Mouse (Mus musculus): Measurements from ENCODE around the gene Tox3. TPM values are rescaled to one million over a fixed set of nuclear protein-coding genes. Genes with fewer than 3 reads are reported as not detected.

Tox3 gene
- polyA plus RNA-seq (2015; fragmentation: Nextera tagmentation; extraction: Ambion mirVana): 2.0 and 2.1 TPM in 2 replicates

- no peaks in the 10 kb centered on the region for H3K9me3 ChIP-seq (ENCODE audit: control insufficient read depth)
- ATAC-seq: peak; percentile 71
- H3K9ac ChIP-seq (ENCODE audit: low read depth, low read length): peak within 1 kb of the TSS; percentile 53
- TF ChIP-seq CTCF (IDR thresholded peaks at IDR 0.05; ENCODE audit: low read depth): no peak
- peak within 1 kb of the TSS; percentile 98 for H3K4me2 ChIP-seq (replicated peaks; ENCODE audit: low read depth)
- 5% methylated on average over 40 of the region's 89 CpGs for WGBS
- peak within 1 kb of the TSS; percentile 28; the same call in 1 of the 2 replicates for H3K27ac ChIP-seq (ENCODE audit: low read depth, low read length)
- H3K4me1 ChIP-seq (replicated peaks; ENCODE audit: control insufficient read depth, insufficient read depth, low read length): no peaks in the 10 kb centered on the region
- peak within 1 kb of the TSS; percentile 67 for H3K4me3 ChIP-seq (ENCODE audit: low read depth, low read length)
- peaks cover 3% of the 10 kb centered on the region; the same call in 1 of the 2 replicates for H3K27me3 ChIP-seq (replicated peaks; ENCODE audit: control insufficient read depth, insufficient read depth, low read length)
- H3K36me3 ChIP-seq (ENCODE audit: control insufficient read depth, insufficient read depth): no peaks in the 10 kb centered on the region
Observed at GRCm38 (mm10) chr8:90348178-90348925, at the start of gene Tox3. Gene Tox3 (minus strand): TSS chr8:90348343.

GRCm38 (mm10) chr8:90392643-90393042, 44.5 kb upstream of the Tox3 start:
- Histone ChIP-seq H3K4me1 (replicated peaks; ENCODE audit: control insufficient read depth, insufficient read depth, low read length) (no peaks in the 10 kb centered on the region), H3K36me3 (ENCODE audit: control insufficient read depth, insufficient read depth) (no peaks in the 10 kb centered on the region), H3K27ac (ENCODE audit: low read depth, low read length) (no peak overlapping the region), H3K9me3 (ENCODE audit: control insufficient read depth) (no peaks in the 10 kb centered on the region), H3K27me3 (replicated peaks; ENCODE audit: control insufficient read depth, insufficient read depth, low read length) (no peaks in the 10 kb centered on the region), H3K4me3 (ENCODE audit: low read depth, low read length) (no peak overlapping the region), H3K9ac (ENCODE audit: low read depth, low read length) (no peak overlapping the region), H3K4me2 (replicated peaks; ENCODE audit: low read depth) (no peak overlapping the region)
- no peak for TF ChIP-seq CTCF (IDR thresholded peaks at IDR 0.05; ENCODE audit: low read depth)
- ATAC-seq: no peak
- 85% methylated on average over 2 of the region's 2 CpGs for WGBS

- no peak for TF ChIP-seq CTCF (IDR thresholded peaks at IDR 0.05; ENCODE audit: low read depth)
- H3K27me3 ChIP-seq (replicated peaks; ENCODE audit: control insufficient read depth, insufficient read depth, low read length): no peaks in the 10 kb centered on the region
- H3K27ac ChIP-seq (ENCODE audit: low read depth, low read length): no peak overlapping the region
- H3K9ac ChIP-seq (ENCODE audit: low read depth, low read length): no peak overlapping the region
- H3K36me3 ChIP-seq (ENCODE audit: control insufficient read depth, insufficient read depth): no peaks in the 10 kb centered on the region
- ATAC-seq: no peak
- no peaks in the 10 kb centered on the region for H3K9me3 ChIP-seq (ENCODE audit: control insufficient read depth)
- no peak overlapping the region for H3K4me3 ChIP-seq (ENCODE audit: low read depth, low read length)
- H3K4me1 ChIP-seq (replicated peaks; ENCODE audit: control insufficient read depth, insufficient read depth, low read length): no peaks in the 10 kb centered on the region
- H3K4me2 ChIP-seq (replicated peaks; ENCODE audit: low read depth): no peak overlapping the region
- 41% methylated on average over 3 of the region's 3 CpGs for WGBS
Observed at GRCm38 (mm10) chr8:90391483-90392074, 43.4 kb upstream of the Tox3 start.

- Histone ChIP-seq H3K36me3 (ENCODE audit: control insufficient read depth, insufficient read depth) (no peaks in the 10 kb centered on the region), H3K9ac (ENCODE audit: low read depth, low read length) (no peak overlapping the region), H3K4me3 (ENCODE audit: low read depth, low read length) (no peak overlapping the region), H3K27ac (ENCODE audit: low read depth, low read length) (no peak overlapping the region), H3K4me1 (replicated peaks; ENCODE audit: control insufficient read depth, insufficient read depth, low read length) (no peaks in the 10 kb centered on the region), H3K4me2 (replicated peaks; ENCODE audit: low read depth) (no peak overlapping the region), H3K27me3 (replicated peaks; ENCODE audit: control insufficient read depth, insufficient read depth, low read length) (no peaks in the 10 kb centered on the region), H3K9me3 (ENCODE audit: control insufficient read depth) (no peaks in the 10 kb centered on the region)
- ATAC-seq: no peak
- 88% methylated on average over 1 of the region's 1 CpGs for WGBS
- no peak for TF ChIP-seq CTCF (IDR thresholded peaks at IDR 0.05; ENCODE audit: low read depth)
Observed at GRCm38 (mm10) chr8:90390827-90391226, 42.7 kb upstream of the Tox3 start.

- ATAC-seq: peak; percentile 83
- no peak overlapping the region for H3K27ac ChIP-seq (ENCODE audit: low read depth, low read length)
- 49% methylated on average over 6 of the region's 6 CpGs for WGBS
Observed at GRCm38 (mm10) chr8:90379064-90379463, 30.9 kb upstream of the Tox3 start.

GRCm38 (mm10) chr8:90378036-90378435, 29.9 kb upstream of the Tox3 start:
- 73% methylated on average over 3 of the region's 3 CpGs for WGBS
- ATAC-seq: peak; percentile 72
- H3K4me3 ChIP-seq (ENCODE audit: low read depth, low read length): no peak overlapping the region
- H3K4me1 ChIP-seq (replicated peaks; ENCODE audit: control insufficient read depth, insufficient read depth, low read length): no peaks in the 10 kb centered on the region
- no peaks in the 10 kb centered on the region for H3K9me3 ChIP-seq (ENCODE audit: control insufficient read depth)
- no peak for TF ChIP-seq CTCF (IDR thresholded peaks at IDR 0.05; ENCODE audit: low read depth)
- H3K27me3 ChIP-seq (replicated peaks; ENCODE audit: control insufficient read depth, insufficient read depth, low read length): no peaks in the 10 kb centered on the region
- no peak overlapping the region for H3K9ac ChIP-seq (ENCODE audit: low read depth, low read length)
- H3K4me2 ChIP-seq (replicated peaks; ENCODE audit: low read depth): no peak overlapping the region
- H3K27ac ChIP-seq (ENCODE audit: low read depth, low read length): no peak overlapping the region
- H3K36me3 ChIP-seq (ENCODE audit: control insufficient read depth, insufficient read depth): no peaks in the 10 kb centered on the region

More at GRCm38 (mm10) chr8:90379064-90379463, 30.9 kb upstream of the Tox3 start:
- no peaks in the 10 kb centered on the region for H3K4me1 ChIP-seq (replicated peaks; ENCODE audit: control insufficient read depth, insufficient read depth, low read length)
- no peak overlapping the region for H3K4me3 ChIP-seq (ENCODE audit: low read depth, low read length)
- H3K4me2 ChIP-seq (replicated peaks; ENCODE audit: low read depth): no peak overlapping the region
- H3K36me3 ChIP-seq (ENCODE audit: control insufficient read depth, insufficient read depth): no peaks in the 10 kb centered on the region
- no peak for TF ChIP-seq CTCF (IDR thresholded peaks at IDR 0.05; ENCODE audit: low read depth)
- H3K9me3 ChIP-seq (ENCODE audit: control insufficient read depth): no peaks in the 10 kb centered on the region
- no peaks in the 10 kb centered on the region for H3K27me3 ChIP-seq (replicated peaks; ENCODE audit: control insufficient read depth, insufficient read depth, low read length)
- no peak overlapping the region for H3K9ac ChIP-seq (ENCODE audit: low read depth, low read length)
